Mouse (Mus musculus) thymus, adult 18-20 months (tissue): ENCODE data around the gene Kif1c.
A peak's percentile ranks its signal among the peaks of the same experiment; 100 is the strongest.
"Not testable (repeated sequence)": the region's sequence is repeated elsewhere in the genome, so short reads cannot be mapped to it uniquely, and the experiment has no call there.

Experiments used
- DNase-seq, 2 experiments: peaks; one replicate each; pipeline ENCODE4 v3.0.0; 2022; ENCODE audit warnings: mixed read lengths in 2 of 2

Kif1c gene

DNA sequence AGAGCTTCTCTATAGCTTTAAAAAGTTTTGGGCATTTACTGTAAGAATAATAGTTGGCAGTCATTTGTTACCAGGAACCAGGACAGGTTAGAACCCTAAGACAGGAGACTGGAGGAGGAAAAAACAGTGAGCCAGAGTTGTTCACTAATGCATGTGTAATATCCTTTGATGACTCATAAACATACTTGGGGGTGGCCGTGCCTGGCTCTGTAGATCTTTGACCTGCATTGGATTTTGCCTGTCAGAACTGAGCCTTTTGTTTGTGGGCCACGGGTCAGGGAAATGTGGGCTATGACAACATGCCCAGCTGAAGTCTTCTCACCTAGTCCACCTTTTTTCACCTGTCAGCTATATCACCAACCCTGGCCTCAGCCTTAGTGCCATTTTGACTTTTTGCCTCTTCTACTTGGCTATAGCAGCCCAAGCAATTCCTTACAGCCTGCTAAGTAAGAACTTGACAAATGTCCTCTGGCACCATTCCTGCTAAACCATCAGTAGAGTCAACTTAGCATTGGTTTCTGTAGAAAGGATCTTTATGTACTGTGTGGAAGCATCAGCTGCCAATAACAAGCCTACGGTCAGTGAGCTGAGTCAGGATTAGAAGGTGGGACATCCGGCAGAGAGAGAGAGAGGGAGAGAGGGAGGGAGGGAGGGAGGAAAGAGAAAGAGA, 47.7 kb downstream of the Kif1c start:
- no peak for DNase-seq

DNA sequence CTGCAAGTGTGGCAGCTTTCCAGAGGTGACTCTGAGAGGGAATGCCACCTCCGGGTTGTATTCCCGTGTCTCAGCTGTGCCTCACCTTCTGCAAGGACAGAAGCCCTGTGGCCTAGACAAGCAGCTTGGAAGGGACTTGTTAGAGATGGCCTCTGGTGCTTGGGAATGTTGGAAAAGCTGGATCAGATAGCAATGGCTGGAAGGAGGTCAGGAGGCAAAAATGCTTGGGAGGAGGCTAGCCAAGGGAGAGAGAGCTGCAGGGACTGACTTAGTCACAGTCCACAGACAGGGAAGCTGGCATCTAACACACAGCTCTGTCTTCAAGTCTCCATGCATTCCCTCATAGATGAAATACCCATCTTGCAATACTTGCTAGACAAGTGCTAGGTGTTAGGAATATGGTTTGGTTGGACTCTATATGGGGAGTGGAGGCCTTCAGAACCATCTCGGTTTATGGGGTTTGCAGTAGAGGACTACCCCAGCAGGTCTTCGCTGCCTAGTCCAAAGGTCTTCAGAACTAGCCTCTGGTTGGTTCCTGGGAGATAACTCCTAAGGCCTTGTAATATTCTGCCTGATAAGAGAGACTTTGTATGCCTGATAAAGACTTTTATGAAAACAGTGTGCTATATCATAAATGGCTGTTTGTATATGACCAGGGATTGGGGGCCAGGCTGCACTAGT, 52.1 kb downstream of the Kif1c start:
- no peak for DNase-seq

DNA sequence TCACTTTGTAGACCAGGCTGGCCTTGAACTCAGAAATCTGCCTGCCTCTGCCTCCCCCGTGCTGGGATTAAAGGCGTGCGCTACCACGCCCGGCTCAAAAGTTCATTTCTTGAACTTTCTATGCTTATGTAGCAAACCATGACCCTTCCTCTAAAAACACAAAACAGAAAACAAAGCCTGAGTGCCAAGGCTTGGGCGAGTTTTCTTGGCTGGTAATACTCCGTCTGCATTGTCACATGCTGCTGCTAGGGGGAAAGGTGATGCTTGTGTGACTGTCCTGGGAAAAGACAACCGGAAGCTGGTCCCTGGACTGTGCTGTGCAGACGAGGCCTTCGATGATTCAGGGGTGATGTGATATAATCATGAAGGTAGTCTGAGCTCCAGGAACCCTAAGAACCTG, 52.8 kb downstream of the Kif1c start:
- DNase-seq = no peak

DNA sequence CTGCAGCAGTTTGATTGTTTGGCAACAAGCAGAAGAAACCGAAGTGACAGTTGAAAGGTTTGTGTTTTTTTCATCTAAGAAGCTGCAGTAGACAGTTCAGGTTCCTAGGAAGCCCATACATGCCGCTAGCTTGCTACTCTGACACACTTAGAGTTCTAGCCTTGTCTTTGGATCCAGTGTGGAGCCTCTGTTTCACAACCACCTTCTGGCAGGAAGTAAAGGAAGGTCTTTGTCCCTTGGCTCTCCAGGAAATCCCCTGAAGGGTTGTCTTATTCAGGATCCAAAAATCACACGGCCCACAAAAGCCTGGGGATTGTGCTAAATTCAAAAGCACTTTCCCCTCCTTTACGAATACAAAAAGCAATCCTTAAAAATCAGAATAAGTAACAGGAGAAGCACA, 54.1 kb downstream of the Kif1c start:
- DNase-seq = no peak

DNA sequence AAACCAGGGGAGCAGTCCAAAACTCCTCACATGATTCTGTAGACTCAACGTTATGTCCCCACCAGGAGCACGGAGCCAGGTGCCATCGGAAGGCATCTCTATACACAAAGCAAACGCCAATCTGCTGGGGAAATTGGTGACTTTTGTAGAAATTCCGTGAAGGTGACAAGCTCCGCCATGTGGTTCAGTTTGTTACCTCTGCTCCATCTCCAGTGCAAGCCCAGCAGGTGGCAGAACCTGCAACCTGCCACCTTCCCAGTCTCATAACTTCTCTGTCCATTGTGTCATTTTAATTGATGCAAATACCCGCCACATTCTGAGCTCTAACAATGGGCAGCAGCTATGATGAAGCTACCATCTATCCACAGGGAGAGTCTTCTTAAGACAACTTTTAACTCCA, 54.6 kb downstream of the Kif1c start:
- no peak for DNase-seq

DNA sequence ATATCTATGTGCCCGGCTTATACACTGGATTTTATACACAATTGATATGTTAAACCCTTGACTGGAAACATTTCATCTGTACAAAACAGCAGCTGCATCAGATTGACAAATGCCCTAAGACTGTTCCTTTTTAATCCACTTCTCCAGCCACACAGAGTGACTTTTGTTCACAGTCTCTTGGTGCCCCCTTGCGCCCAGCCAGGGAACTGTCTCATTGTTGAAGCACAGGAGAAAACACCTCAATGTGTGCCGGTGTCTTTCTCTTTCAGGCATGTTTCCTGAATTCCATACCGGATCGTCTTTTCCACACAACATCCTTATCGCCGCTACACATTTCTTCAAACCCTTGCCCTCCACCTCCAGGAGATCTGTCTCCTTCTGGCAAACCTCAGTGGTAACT, 55.3 kb downstream of the Kif1c start:
- DNase-seq = peak; percentile 49 to 57

DNA sequence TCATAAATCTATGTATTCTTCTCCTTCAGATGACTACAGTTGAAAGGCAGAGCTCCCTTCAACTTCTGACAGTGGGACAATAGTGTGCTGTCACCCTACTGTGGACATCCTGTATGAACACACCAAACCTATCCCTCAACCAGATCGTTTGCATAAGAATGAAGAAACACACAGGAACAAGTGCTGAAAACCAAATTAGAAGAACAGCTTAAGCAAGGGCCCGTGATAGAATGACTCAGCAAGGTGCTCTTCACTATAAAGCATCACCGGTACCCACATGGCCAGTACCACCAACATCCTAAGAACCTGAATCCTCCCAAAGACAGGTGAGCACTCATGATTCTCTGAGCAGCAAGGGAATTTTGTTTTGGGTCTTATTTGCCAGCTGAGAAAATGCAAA, 60.1 kb downstream of the Kif1c start:
- not testable (repeated sequence) for DNase-seq

DNA sequence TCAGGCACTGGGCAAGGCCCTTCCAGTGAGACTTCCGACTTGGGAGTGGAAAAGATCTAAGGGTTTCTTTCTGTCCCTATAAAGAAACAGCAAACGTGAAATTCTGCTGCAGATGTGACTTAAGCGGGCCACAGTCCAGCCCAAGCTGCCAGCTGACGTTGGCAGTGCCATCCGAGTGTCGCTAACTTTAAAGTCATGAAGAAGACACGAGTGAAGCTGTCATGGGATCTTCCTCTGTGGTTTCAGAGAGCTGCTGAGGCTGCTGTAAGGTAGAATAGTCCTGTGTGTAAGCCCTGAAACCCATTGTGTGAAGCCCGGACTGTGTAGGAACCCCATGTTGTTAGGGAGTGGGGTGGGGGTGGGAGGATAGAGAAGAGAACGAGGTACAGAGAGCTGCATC, 62.3 kb downstream of the Kif1c start:
- DNase-seq = no peak

DNA sequence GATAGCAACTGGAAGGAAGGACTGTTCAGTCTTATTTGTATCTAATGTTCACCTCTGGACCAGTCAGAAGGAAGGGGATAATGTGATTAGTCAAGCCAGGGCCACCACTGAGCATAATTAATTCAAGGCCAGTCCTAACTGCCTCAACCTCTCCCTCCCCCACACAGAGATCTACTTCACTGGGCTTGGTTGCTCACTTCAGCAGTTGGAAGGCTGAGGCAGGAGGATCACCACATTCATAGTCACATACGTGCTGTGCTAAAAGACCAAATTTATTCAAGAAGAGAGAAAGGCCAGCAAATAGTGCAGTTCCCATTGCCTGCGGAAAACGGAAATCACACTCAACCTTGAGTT, 63.2 kb downstream of the Kif1c start:
- no peak for DNase-seq

DNA sequence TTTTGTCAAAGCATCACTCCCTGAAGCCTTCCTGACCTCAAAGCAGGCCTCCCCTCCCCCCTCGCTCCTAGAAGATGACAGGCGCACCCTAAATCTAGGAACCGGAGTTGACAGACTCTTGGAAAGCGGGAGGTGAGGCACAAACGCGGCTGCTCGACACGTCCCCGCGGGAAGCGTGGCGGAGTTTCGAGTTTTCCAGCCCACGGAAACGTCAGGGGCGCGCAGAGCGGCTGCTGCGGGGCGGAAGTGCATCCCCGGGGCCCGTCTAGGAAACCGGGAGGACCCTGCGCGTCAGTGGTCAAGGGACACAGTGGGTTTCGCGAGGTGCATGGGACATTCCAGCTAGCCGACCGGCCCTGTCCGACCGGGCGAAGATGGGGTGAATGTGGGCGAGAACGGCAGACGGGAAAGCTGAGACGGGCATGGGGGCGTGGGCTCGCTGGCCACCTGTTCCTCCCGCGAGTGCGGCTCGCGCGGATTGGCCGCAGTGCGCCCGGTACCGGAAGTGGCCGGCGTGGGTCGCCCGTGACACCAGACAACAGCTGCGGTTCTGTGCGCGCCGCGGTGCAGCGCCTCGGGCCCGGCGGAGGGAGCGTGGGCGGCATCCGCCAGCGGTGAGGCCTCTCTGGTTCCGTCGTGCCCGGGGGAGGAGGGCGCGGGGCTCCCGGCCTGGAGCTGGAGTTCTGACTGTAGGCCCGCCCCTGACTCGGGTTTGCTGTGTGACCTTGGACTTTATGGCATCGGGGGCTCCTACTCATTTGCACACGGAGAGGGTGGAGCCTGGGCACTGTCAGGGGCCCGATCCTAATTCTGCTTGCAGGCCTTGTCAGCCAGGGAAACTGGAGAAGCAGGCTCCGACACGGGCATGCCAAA, 63.8 kb downstream of the Kif1c start, which contains the start of gene Zfp3:
Gene Zfp3, plus strand, starts transcription at position 274 of the 873 bp plus-strand sequence.
- peak; percentile 73 to 78 for DNase-seq

DNA sequence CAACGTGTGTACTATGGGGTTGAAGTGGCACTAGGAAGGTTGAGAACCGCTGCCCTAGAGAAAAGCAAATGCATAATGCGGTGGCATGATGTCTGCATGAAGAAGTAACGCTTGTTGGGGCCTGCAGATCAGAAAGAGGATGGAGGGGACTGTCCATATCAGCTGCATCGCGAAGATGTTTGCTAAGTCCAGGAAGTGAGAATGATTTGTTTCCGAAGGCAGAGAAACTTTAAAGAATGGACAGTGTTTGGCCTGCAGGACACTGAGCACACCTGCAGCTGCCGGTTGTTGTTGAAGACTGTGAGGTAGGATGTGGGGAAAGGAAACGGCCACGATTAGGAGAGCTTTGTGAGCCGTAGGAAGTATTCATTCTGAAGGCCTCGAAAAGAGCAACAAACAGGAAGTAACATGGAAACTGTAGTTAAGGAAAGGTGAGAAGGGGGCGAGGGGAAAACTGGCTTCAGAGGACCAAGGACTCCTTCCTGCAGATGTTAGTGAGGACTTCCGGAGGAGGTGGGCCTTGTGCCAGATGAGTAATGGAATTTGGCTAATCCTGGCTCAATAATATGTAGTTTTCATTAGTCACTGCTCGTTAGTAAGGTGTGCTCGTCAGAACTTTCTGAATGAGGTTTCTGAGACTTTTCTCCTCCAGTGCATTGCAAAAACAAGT, 65.6 kb downstream of the Kif1c start:
- DNase-seq = no peak

DNA sequence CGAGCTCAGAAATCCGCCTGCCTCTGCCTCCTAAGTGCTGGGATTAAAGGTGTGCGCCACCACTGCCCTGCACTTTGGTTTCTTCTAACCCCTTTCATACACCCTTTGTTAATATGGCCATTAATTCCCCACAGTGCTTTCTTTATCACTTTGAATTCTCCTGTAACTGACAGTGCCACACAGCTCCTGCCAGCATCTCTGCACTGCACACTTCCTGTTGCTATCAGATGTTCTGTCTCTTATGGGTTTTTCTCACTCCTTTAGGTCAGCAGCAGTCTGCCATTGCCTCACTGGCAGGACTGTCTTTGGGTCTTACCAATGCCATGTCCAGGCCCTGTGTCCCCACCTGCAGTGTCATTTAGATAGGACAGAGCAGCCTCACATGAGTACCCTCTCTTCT, 70.5 kb downstream of the Kif1c start:
- no peak for DNase-seq

DNA sequence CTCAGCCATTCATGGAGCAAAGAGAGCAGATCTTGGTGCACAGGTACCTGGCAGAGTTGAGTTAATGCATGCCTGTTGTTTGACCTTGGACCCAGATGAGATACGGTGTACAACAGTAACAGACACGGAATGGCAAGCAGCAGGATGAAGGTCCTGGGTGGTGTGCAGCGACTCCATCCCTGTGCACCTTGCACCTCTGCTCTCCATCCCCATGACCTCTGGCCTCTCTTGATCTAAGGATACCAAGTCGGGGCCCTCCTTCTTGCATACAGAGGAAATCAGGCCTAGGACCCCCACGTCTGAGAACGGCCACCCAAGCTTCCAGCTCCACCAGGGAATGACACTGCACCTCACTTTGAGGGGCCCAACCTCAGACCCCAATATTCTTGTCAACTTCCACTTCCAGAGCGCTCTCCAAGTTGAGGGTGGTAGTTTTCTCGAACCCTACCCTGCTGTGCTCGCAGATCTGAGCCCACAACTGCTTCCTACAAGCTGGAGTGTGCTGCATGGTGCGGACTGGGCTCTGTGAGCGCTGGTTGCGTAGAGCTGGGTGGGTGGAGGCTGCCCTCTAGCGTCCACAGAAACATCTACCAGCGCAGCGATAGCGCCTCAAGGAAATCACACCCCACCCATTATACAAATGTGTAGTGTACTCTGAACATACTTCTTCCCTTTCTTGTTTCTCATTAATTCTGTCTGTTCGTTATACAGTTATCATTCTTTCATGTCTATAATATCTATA, 76.7 kb downstream of the Kif1c start:
- peak; percentile 47 to 48 for DNase-seq

DNA sequence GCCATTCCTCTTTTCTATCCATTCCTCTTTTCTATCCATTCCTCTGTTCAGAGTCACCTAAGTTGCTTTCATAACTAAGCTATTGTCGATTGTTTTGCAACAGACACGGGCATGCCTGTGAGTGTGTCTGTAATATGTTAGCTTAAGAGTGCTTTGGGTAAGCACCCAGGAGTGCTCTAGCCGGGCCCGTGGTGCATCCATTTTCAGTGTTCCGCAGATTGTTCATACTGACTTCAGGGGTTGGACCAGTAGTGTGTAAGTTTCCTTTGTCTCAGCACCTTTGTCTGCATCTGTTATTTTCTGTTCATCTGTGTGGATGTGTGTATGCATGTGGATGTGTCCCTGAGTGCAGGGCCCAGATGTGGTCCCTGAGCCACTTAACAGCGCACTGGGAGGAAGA, 77.3 kb downstream of the Kif1c start:
- DNase-seq = no peak

DNA sequence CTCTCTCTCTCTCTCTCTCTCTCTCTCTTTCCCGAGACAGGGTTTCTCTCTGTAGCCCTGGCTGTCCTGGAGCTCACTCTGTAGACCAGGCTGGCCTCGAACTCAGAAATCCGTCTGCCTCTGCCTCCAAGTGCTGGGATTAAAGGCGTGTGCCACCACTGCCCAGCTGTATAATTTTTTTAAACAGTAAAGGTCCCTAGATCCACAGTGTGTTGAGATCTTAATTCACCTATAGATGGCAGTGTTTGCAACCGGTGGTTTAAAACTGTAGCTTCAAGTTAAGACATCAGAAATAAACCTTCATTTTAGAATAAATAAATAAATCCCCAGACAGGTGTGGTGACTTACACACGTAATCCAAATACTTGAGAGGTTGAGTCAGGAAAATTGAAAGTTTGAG, 77.7 kb downstream of the Kif1c start:
- not testable (repeated sequence) for DNase-seq
